Mouse (Mus musculus) CH12.LX (cell line): ENCODE results near the gene Nlgn1. TPM values are rescaled to one million over a fixed set of nuclear protein-coding genes. Genes with fewer than 3 reads are reported as not detected.
A peak's percentile ranks its signal among the peaks of the same experiment; 100 is the strongest.

Experiments
- DNase-seq: peaks from one replicate; pipeline ENCODE4 v3.0.0-alpha.2; 2013; ENCODE audit errors: extremely low read depth
- H3K27ac ChIP-seq: 2 replicates; pipeline ENCODE4 v1.5.1; 2012; ENCODE audit warnings: low read depth, mild to moderate bottlenecking, control low read depth, moderate library complexity; ENCODE audit not compliant: insufficient read depth
- H3K27me3 ChIP-seq: replicated peaks from 2 replicates; pipeline ENCODE3; 2012; ENCODE audit warnings: inconsistent platforms
- H3K36me3 ChIP-seq, 2 experiments: replicated peaks in 1 of 2; 2 replicates each; pipeline versions ENCODE3 to v1.6.1; 2012; ENCODE audit warnings: inconsistent platforms in 1 of 2, low read length in 1 of 2, mild to moderate bottlenecking in 1 of 2, mixed read lengths in 1 of 2, moderate library complexity in 1 of 2; ENCODE audit not compliant: control insufficient read depth in 1 of 2, insufficient read depth in 1 of 2
- H3K4me1 ChIP-seq, 2 experiments: 2 replicates each; pipeline ENCODE4 v1.6.1; 2012; ENCODE audit warnings: inconsistent platforms in 1 of 2, moderate library complexity in 1 of 2; ENCODE audit not compliant: insufficient read depth in 2 of 2, control insufficient read depth in 1 of 2
- H3K4me2 ChIP-seq: 2 replicates; pipeline ENCODE4 v1.6.1; 2012; ENCODE audit warnings: low read depth, mild to moderate bottlenecking, control low read depth; ENCODE audit not compliant: poor library complexity, insufficient read depth, severe bottlenecking
- H3K4me3 ChIP-seq, 3 experiments: fragments of 150-350 bp in 1 of 3; sonication (generic) in 1 of 3; replicated peaks in 1 of 3; 2 replicates each; pipeline versions ENCODE3 to v1.5.1; 2011 to 2012; ENCODE audit warnings: low read depth in 2 of 3, low read length in 2 of 3, mild to moderate bottlenecking in 2 of 3, moderate library complexity in 2 of 3, control low read depth in 1 of 3, improper control_type of control experiment in 1 of 3, inconsistent platforms in 1 of 3, mixed read lengths in 1 of 3; ENCODE audit not compliant: poor library complexity in 1 of 3
- H3K79me2 ChIP-seq: replicated peaks from 2 replicates; pipeline ENCODE4 v1.6.1; 2012; ENCODE audit warnings: mild to moderate bottlenecking, moderate library complexity; ENCODE audit not compliant: control insufficient read depth, poor library complexity, insufficient read depth, severe bottlenecking; ENCODE audit errors: extremely low read depth
- H3K9ac ChIP-seq: 2 replicates; pipeline ENCODE4 v1.6.1; 2012; ENCODE audit warnings: low read depth, mild to moderate bottlenecking, control low read depth, moderate library complexity; ENCODE audit not compliant: insufficient read depth
- H3K9me3 ChIP-seq: replicated peaks from 2 replicates; pipeline ENCODE3; 2012; ENCODE audit warnings: low read length, inconsistent platforms, mixed read lengths
- CHD2 ChIP-seq: IDR thresholded peaks from 2 replicates; pipeline ENCODE4 v1.6.1; 2011; ENCODE audit warnings: low read length, improper control_type of control experiment
- CTCF ChIP-seq, 2 experiments: IDR thresholded peaks in 1 of 2; conservative IDR thresholded peaks in 1 of 2; 2 replicates each; pipeline ENCODE4 v1.5.1; 2011 to 2012; ENCODE audit warnings: low read depth in 2 of 2, low read length in 2 of 2, improper control_type of control experiment in 1 of 2, inconsistent platforms in 1 of 2, mild to moderate bottlenecking in 1 of 2, moderate library complexity in 1 of 2
- E2F4 ChIP-seq: IDR thresholded peaks from 2 replicates; pipeline ENCODE4 v1.6.1; 2011; ENCODE audit warnings: low read depth, low read length, improper control_type of control experiment; ENCODE audit not compliant: insufficient replicate concordance
- EP300 ChIP-seq: IDR thresholded peaks from 2 replicates; pipeline ENCODE4 v1.6.1; 2011; ENCODE audit warnings: low read length, improper control_type of control experiment
- GABPA ChIP-seq: IDR thresholded peaks from 2 replicates; pipeline ENCODE4 v1.6.1; 2012; ENCODE audit warnings: low read depth, low read length, improper control_type of control experiment, inconsistent platforms; ENCODE audit not compliant: insufficient replicate concordance
- JUN ChIP-seq: IDR thresholded peaks from 2 replicates; pipeline ENCODE4 v1.6.1; 2011; ENCODE audit warnings: low read depth, mild to moderate bottlenecking, low read length, improper control_type of control experiment, moderate library complexity; ENCODE audit not compliant: insufficient read depth
- JUND ChIP-seq: conservative IDR thresholded peaks from 2 replicates; pipeline ENCODE4 v1.6.1; 2011; ENCODE audit warnings: low read depth, low read length, improper control_type of control experiment
- MAFK ChIP-seq: IDR thresholded peaks from 2 replicates; pipeline ENCODE4 v1.6.1; 2011; ENCODE audit warnings: low read length, improper control_type of control experiment; ENCODE audit not compliant: insufficient replicate concordance
- MAX ChIP-seq: IDR thresholded peaks from 2 replicates; pipeline ENCODE4 v1.6.1; 2011; ENCODE audit warnings: low read length, improper control_type of control experiment
- MAZ ChIP-seq: IDR thresholded peaks from 2 replicates; pipeline ENCODE4 v1.6.1; 2012; ENCODE audit warnings: low read depth, mild to moderate bottlenecking, inconsistent platforms, low read length, improper control_type of control experiment, moderate library complexity
- MEF2A ChIP-seq: IDR thresholded peaks from 2 replicates; pipeline ENCODE4 v1.6.1; 2014; ENCODE audit warnings: low read depth, mild to moderate bottlenecking, inconsistent platforms, low read length, improper control_type of control experiment, borderline replicate concordance
- MYC ChIP-seq: IDR thresholded peaks from 2 replicates; pipeline ENCODE4 v1.6.1; 2011; ENCODE audit warnings: low read depth, mild to moderate bottlenecking, improper control_type of control experiment, low read length
- NELFE ChIP-seq: IDR thresholded peaks from 2 replicates; pipeline ENCODE4 v1.6.1; 2011; ENCODE audit warnings: low read depth, low read length, improper control_type of control experiment
- POLR2AphosphoS2 ChIP-seq: IDR thresholded peaks from 2 replicates; pipeline ENCODE4 v1.6.1; 2011; ENCODE audit warnings: low read depth, low read length, improper control_type of control experiment
- RCOR1 ChIP-seq: conservative IDR thresholded peaks from 2 replicates; pipeline ENCODE4 v1.6.1; 2012; ENCODE audit warnings: low read depth, mild to moderate bottlenecking, inconsistent platforms, low read length, improper control_type of control experiment
- TBP ChIP-seq: conservative IDR thresholded peaks from 2 replicates; pipeline ENCODE4 v1.6.1; 2011; ENCODE audit warnings: low read depth, low read length, improper control_type of control experiment
- TCF12 ChIP-seq: IDR thresholded peaks from 2 replicates; pipeline ENCODE4 v1.6.1; 2014; ENCODE audit warnings: low read depth, mild to moderate bottlenecking, inconsistent platforms, low read length, improper control_type of control experiment
- UBTF ChIP-seq: IDR thresholded peaks from 2 replicates; pipeline ENCODE4 v1.6.1; 2012; ENCODE audit warnings: low read depth, mild to moderate bottlenecking, inconsistent platforms, low read length, improper control_type of control experiment, moderate library complexity
- USF1 ChIP-seq: IDR thresholded peaks from 2 replicates; pipeline ENCODE4 v1.6.1; 2014; ENCODE audit warnings: low read depth, mild to moderate bottlenecking, inconsistent platforms, low read length, improper control_type of control experiment
- ZKSCAN1 ChIP-seq: IDR thresholded peaks from 2 replicates; pipeline ENCODE4 v1.6.1; 2012; ENCODE audit warnings: low read depth, inconsistent platforms, low read length, improper control_type of control experiment, borderline replicate concordance
- ZMIZ1 ChIP-seq: IDR thresholded peaks from 2 replicates; pipeline ENCODE4 v1.6.1; 2012; ENCODE audit warnings: low read depth, mild to moderate bottlenecking, inconsistent platforms, low read length, improper control_type of control experiment
- ZNF384 ChIP-seq: IDR thresholded peaks from 2 replicates; pipeline ENCODE4 v1.6.1; 2012; ENCODE audit warnings: low read depth, low read length, improper control_type of control experiment, inconsistent platforms
- dilution Hi-C: fragments of 300-500 bp; cut with MboI; formaldehyde crosslinking; loops from 2 replicates; pipeline ENCODE4 v1.14.3; 2020; ENCODE audit warnings: low sequenced_read_pairs; ENCODE audit not compliant: extremely low pct_unique_long_range_greater_than_20kb, extremely low pct_ligation_motif_present
- in situ Hi-C: fragments of 300-500 bp; cut with MboI; formaldehyde crosslinking; loops from 3 replicates; pipeline ENCODE4 v1.14.3; 2019; ENCODE audit warnings: low sequenced_read_pairs, low pct_ligation_motif_present, low pct_unique_long_range_greater_than_20kb, mixed read lengths
- polyA plus RNA-seq: library from polyadenylated mRNA; unstranded; fragments of >175 nt; gene quantifications from 2 replicates; pipeline ENCODE4 v1.2.1, GENCODE M21; 2012; ENCODE audit warnings: low read depth; ENCODE audit not compliant: insufficient read length
- total RNA-seq, 2 experiments: library from RNA; depleted of rRNA; stranded (reverse); fragments of 300-350 nt in 1 of 2; fragments of >200 nt in 1 of 2; gene quantifications; 2 replicates each; pipeline ENCODE4 v1.2.3; 2012 to 2014

Nlgn1 gene
- total and polyA plus RNA-seq, 3 experiments, result not detected

GRCm38 (mm10) chr3:25442617-25443016 is 889.6 kb downstream of the Nlgn1 start:
- peaks cover 16% of the 10 kb centered on the region for H3K9me3 ChIP-seq
- in situ Hi-C loops (no loop called here), dilution Hi-C loops (no loop called here)

GRCm38 (mm10) chr3:25426931-25427330 is 905.3 kb downstream of the Nlgn1 start:
- no peak for DNase-seq
- TF ChIP-seq JUN, result no peak
- TF ChIP-seq CHD2, result no peak
- TF ChIP-seq UBTF, result no peak
- no peak for TF ChIP-seq TCF12
- no peak for TF ChIP-seq JUND
- TF ChIP-seq RCOR1, result no peak
- no peak for TF ChIP-seq NELFE
- no peak for TF ChIP-seq MEF2A
- TF ChIP-seq MAFK, result no peak
- TF ChIP-seq, all 38 proteins: peak for 0
- no peaks in the 10 kb centered on the region for H3K4me1 ChIP-seq
- no peaks in the 10 kb centered on the region for H3K79me2 ChIP-seq
- H3K4me2 ChIP-seq, result no peak overlapping the region
- in situ Hi-C loops, result no loop called here
- dilution Hi-C loops, result no loop called here
- H3K4me3 ChIP-seq, result no peak overlapping the region
- no peaks in the 10 kb centered on the region for H3K27me3 ChIP-seq
- H3K27ac ChIP-seq, result no peak overlapping the region
- no peaks in the 10 kb centered on the region for H3K36me3 ChIP-seq
- no peak overlapping the region for H3K9ac ChIP-seq
- H3K9me3 ChIP-seq, result peaks cover 13% of the 10 kb centered on the region

More at GRCm38 (mm10) chr3:25442617-25443016, 889.6 kb downstream of the Nlgn1 start:
- H3K4me1 ChIP-seq, result no peaks in the 10 kb centered on the region
- no peak for DNase-seq
- no peak overlapping the region for H3K9ac ChIP-seq
- no peaks in the 10 kb centered on the region for H3K36me3 ChIP-seq
- H3K27me3 ChIP-seq, result no peaks in the 10 kb centered on the region
- H3K4me2 ChIP-seq, result no peak overlapping the region
- H3K79me2 ChIP-seq, result no peaks in the 10 kb centered on the region
- TF ChIP-seq MYC (no peak), MAFK (0 out of 2 replicates have a peak, but pooled peaks have one; percentile 53)
- no peak overlapping the region for H3K27ac ChIP-seq
- H3K4me3 ChIP-seq, result no peak overlapping the region

- Histone ChIP-seq H3K9me3 (peaks cover 7% of the 10 kb centered on the region), H3K4me2 (no peak overlapping the region), H3K79me2 (no peaks in the 10 kb centered on the region), H3K4me3 (no peak overlapping the region), H3K27me3 (no peaks in the 10 kb centered on the region), H3K9ac (no peak overlapping the region), H3K4me1 (no peaks in the 10 kb centered on the region), H3K27ac (no peak overlapping the region), H3K36me3 (no peaks in the 10 kb centered on the region)
- DNase-seq, result no peak
- TF ChIP-seq MAZ (no peak), USF1 (no peak), JUND (no peak), EP300 (no peak), TBP (no peak), MAX (no peak), CHD2 (no peak), MAFK (no peak), ZKSCAN1 (no peak), GABPA (no peak), MYC (no peak), RCOR1 (no peak), POLR2AphosphoS2 (no peak), E2F4 (no peak), TCF12 (no peak), ZMIZ1 (no peak), CTCF (conservative IDR thresholded peaks at IDR 0.05 in 1 of 2, IDR thresholded peaks at IDR 0.05 in 1 of 2; ENCODE audit: low read depth in 2 of 2, low read length in 2 of 2) (no peak), ZNF384 (no peak)
- in situ Hi-C loops, result no loop called here
- dilution Hi-C loops, result no loop called here
Observed at GRCm38 (mm10) chr3:25412003-25412402, 920.3 kb downstream of the Nlgn1 start.
